Mouse (Mus musculus) G1E (cell line): ENCODE measurements around the gene Map3k5. TPM values are rescaled to one million over a fixed set of nuclear protein-coding genes. Genes with fewer than 3 reads are reported as not detected.

Experiments used
- ATAC-seq: 2 replicates; pipeline ENCODE4 v1.8.0; 2016; ENCODE audit warnings: mild to moderate bottlenecking; ENCODE audit not compliant: insufficient number of reproducible peaks, poor library complexity, low FRiP score, severe bottlenecking; ENCODE audit errors: extremely low read depth
- DNase-seq: peaks from one replicate; pipeline ENCODE4 v3.0.0; 2012; ENCODE audit warnings: low spot score
- H3K27me3 ChIP-seq: 2 replicates; pipeline ENCODE4 v1.6.1; 2012; ENCODE audit warnings: mild to moderate bottlenecking, low read length, inconsistent platforms; ENCODE audit not compliant: insufficient read depth
- H3K36me3 ChIP-seq: replicated peaks from 2 replicates; pipeline ENCODE3; 2012; ENCODE audit warnings: mild to moderate bottlenecking, inconsistent platforms
- H3K4me1 ChIP-seq: 2 replicates; pipeline ENCODE4 v1.6.1; 2012; ENCODE audit warnings: low read depth, low read length, inconsistent platforms, mixed read lengths; ENCODE audit not compliant: insufficient read depth
- H3K4me3 ChIP-seq: 2 replicates; pipeline ENCODE4 v1.5.1; 2012; ENCODE audit warnings: low read depth, mild to moderate bottlenecking, inconsistent platforms, low read length, moderate library complexity, mixed read lengths
- H3K9me3 ChIP-seq: replicated peaks from 2 replicates; pipeline ENCODE4 v1.6.1; 2012; ENCODE audit warnings: inconsistent platforms
- CTCF ChIP-seq: IDR thresholded peaks from 2 replicates; pipeline ENCODE4 v1.5.1; 2012; ENCODE audit warnings: low read depth, low read length, inconsistent platforms, mixed read lengths
- GATA1 ChIP-seq: IDR thresholded peaks from 2 replicates; pipeline ENCODE4 v1.6.1; 2012; ENCODE audit warnings: borderline replicate concordance, low read length, inconsistent platforms, mixed read lengths
- GATA2 ChIP-seq: IDR thresholded peaks from 2 replicates; pipeline ENCODE4 v1.6.1; 2012; ENCODE audit warnings: low read depth, low read length, inconsistent platforms, borderline replicate concordance
- POLR2AphosphoS5 ChIP-seq: IDR thresholded peaks from 2 replicates; pipeline ENCODE4 v1.6.1; 2012; ENCODE audit warnings: low read depth, low read length, inconsistent platforms; ENCODE audit not compliant: insufficient replicate concordance
- TAL1 ChIP-seq: conservative IDR thresholded peaks from 2 replicates; pipeline ENCODE4 v1.6.1; 2012; ENCODE audit warnings: low read depth, low read length, inconsistent platforms, mixed read lengths
- polyA plus RNA-seq: library from polyadenylated mRNA; stranded (reverse); fragments of >175 nt; gene quantifications from 2 replicates; pipeline ENCODE4 v1.2.3, GENCODE M21; 2012
- total RNA-seq, 2 experiments: library from RNA; stranded (forward) in 1 of 2; stranded (reverse) in 1 of 2; fragments of 200-1000 nt in 1 of 2; fragments of >200 nt in 1 of 2; fragmentation: Nextera tagmentation in 1 of 2; gene quantifications; 2 replicates each; pipeline ENCODE4 v1.2.3; 2014 to 2017

The Map3k5 gene
- total and polyA plus RNA-seq, 3 experiments = 0.18 to 1.4 (median 1.3) TPM

DNA sequence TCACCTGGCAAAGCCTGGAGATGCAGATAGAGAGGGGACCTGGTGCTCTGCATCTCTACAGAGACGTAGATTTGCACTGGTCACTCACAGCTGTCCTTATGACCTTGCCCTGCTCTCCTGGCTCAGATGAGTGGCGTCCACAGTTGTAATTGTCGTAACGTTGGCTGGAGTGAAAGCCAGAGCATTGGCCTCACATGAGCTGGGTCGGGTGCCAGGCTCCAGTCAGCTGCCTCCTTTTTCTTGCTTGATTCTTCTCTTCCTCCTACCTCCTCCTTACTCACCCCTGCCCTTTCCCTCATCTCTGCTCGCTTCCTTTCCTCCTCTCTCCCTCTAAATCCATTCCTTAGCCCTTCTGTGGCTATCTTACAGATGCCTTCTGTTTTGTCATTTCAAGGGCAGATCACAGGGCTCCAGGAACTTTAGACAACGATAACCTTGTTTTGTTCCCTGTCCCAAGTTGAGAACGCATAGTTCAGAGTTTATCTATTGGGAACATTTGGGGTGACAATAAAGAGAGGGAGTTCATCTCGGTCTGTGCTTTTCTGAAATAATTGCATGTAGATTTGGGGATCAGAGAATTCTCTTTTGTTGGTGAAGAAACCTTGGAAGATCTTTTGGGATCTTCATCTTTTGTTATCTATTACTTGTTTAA lies 130.4 kb downstream of the Map3k5 start:
- no peaks in the 10 kb centered on the region for H3K4me1 ChIP-seq
- H3K4me3 ChIP-seq = no peak overlapping the region
- ATAC-seq = no peak
- peaks cover 4% of the 10 kb centered on the region; the same call in 1 of the 2 replicates for H3K27me3 ChIP-seq
- TF ChIP-seq CTCF = no peak
- TF ChIP-seq TAL1 = no peak
- no peak for TF ChIP-seq GATA1
- TF ChIP-seq GATA2 = no peak
- TF ChIP-seq POLR2AphosphoS5 = no peak
- no peaks in the 10 kb centered on the region for H3K9me3 ChIP-seq
- no peak for DNase-seq
- no peaks in the 10 kb centered on the region for H3K36me3 ChIP-seq

DNA sequence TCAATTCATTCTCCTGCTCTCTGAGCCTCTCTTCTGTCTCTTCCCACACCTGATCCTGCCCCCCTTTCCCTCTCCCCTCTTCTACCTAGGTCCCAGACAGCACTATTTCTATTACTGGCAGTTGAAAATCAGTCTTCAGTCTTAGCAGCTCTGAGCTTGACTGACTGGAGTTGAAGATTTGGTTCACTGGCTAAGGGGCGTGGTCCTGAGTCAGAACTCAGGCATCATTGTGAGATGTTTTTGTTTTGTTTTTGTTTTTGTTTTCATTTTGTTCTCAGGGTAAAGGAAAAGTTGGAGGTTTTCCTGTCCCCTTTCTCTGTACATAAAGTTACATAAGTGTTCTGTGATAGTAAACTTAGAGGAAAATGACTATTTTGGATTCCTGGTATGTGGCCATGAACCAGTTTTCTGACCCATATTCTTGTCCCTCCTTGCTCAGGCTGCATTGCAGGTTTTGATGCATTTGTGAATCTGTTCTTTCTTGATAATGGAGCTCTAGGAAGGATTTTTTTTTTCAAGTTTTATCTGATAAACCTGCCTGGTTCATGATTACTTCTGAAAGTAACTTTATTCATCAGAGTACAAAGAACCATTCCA lies 131.9 kb downstream of the Map3k5 start:
- Histone ChIP-seq H3K9me3 (no peaks in the 10 kb centered on the region), H3K4me3 (no peak overlapping the region), H3K36me3 (no peaks in the 10 kb centered on the region), H3K27me3 (peaks cover 4% of the 10 kb centered on the region; the same call in 1 of the 2 replicates), H3K4me1 (no peaks in the 10 kb centered on the region; the same call in 1 of the 2 replicates)
- no peak for ATAC-seq
- no peak for DNase-seq
- no peak for TF ChIP-seq GATA1
- no peak for TF ChIP-seq POLR2AphosphoS5
- TF ChIP-seq CTCF = no peak
- TF ChIP-seq TAL1 = no peak
- TF ChIP-seq GATA2 = no peak

GRCm38 (mm10) chr10:20069771-20070460 lies 135.6 kb downstream of the Map3k5 start:
- no peaks in the 10 kb centered on the region for H3K9me3 ChIP-seq
- no peaks in the 10 kb centered on the region for H3K36me3 ChIP-seq
- no peak for ATAC-seq

GRCm38 (mm10) chr10:20070576-20071109 lies 136.4 kb downstream of the Map3k5 start:
- DNase-seq (no peak), ATAC-seq (no peak)
- Histone ChIP-seq H3K9me3 (no peaks in the 10 kb centered on the region), H3K36me3 (no peaks in the 10 kb centered on the region), H3K27me3 (peaks cover 10% of the 10 kb centered on the region), H3K4me3 (no peak overlapping the region), H3K4me1 (peaks cover 3% of the 10 kb centered on the region; the same call in 1 of the 2 replicates)
- TF ChIP-seq GATA1 (no peak), CTCF (no peak), POLR2AphosphoS5 (no peak), TAL1 (no peak), GATA2 (no peak)

More at GRCm38 (mm10) chr10:20069771-20070460, 135.6 kb downstream of the Map3k5 start:
- Histone ChIP-seq H3K4me3 (no peak overlapping the region), H3K27me3 (peaks cover 9% of the 10 kb centered on the region), H3K4me1 (peaks cover 3% of the 10 kb centered on the region; the same call in 1 of the 2 replicates)
- no peak for DNase-seq
- TF ChIP-seq GATA2 (no peak), CTCF (no peak), POLR2AphosphoS5 (no peak), GATA1 (no peak), TAL1 (no peak)

- ATAC-seq (no peak), DNase-seq (no peak)
- Histone ChIP-seq H3K4me1 (peaks cover 3% of the 10 kb centered on the region; the same call in 1 of the 2 replicates), H3K4me3 (no peak overlapping the region), H3K27me3 (peaks cover 14% of the 10 kb centered on the region), H3K36me3 (no peaks in the 10 kb centered on the region), H3K9me3 (no peaks in the 10 kb centered on the region)
- TF ChIP-seq POLR2AphosphoS5 = no peak
- TF ChIP-seq TAL1 = no peak
- TF ChIP-seq GATA2 = no peak
- no peak for TF ChIP-seq GATA1
- TF ChIP-seq CTCF = no peak
These were observed 137.4 kb downstream of the Map3k5 start for GRCm38 (mm10) chr10:20071716-20072115.
